Mouse (Mus musculus) lung, postnatal 0 days (tissue): ENCODE data around the gene Stk32b.

Source experiments
- CTCF ChIP-seq: IDR thresholded peaks from 2 replicates; pipeline ENCODE4 v1.5.1; 2016; ENCODE audit warnings: antibody characterized with exemption, mild to moderate bottlenecking
- EP300 ChIP-seq: IDR thresholded peaks from 2 replicates; pipeline ENCODE4 v1.6.1; 2016; ENCODE audit warnings: antibody characterized with exemption, mild to moderate bottlenecking, control low read depth

GRCm38 (mm10) chr5:37575427-37575826, 141.5 kb downstream of the Stk32b start:
- TF ChIP-seq CTCF (no peak), EP300 (no peak)
